Mouse (Mus musculus): ENCODE measurements around the gene Nphp1.

- no peak for TF ChIP-seq CTCF (IDR thresholded peaks at IDR 0.05; ENCODE audit: low read depth)
- no peak for TF ChIP-seq EP300 (IDR thresholded peaks at IDR 0.05; ENCODE audit: low read depth)
These were observed 74.0 kb downstream of the Nphp1 start for GRCm38 (mm10) chr2:127714726-127715125.
